Mouse (Mus musculus) olfactory bulb, adult 2 months (tissue): ENCODE measurements at regions not wholly inside any gene's neighbourhood (a gene's known extent, or its start where the extent isn't known, plus 50 kb on each side); places are given as distances from the start of the nearest gene placed in this dataset.

Source experiments
- H3K27ac ChIP-seq: fragments of 200-500 bp; 2 replicates; pipeline ENCODE4 v1.5.1; 2012; ENCODE audit warnings: low read depth, low read length; ENCODE audit not compliant: insufficient read depth
- H3K4me1 ChIP-seq: fragments of 200-500 bp; 2 replicates; pipeline ENCODE4 v1.6.1; 2012; ENCODE audit warnings: low read length; ENCODE audit not compliant: control insufficient read depth, insufficient read depth
- H3K4me3 ChIP-seq: fragments of 200-500 bp; 2 replicates; pipeline ENCODE4 v1.5.1; 2012; ENCODE audit warnings: mild to moderate bottlenecking, low read depth, low read length, moderate library complexity; ENCODE audit not compliant: insufficient read depth
- CTCF ChIP-seq: fragments of 200-500 bp; IDR thresholded peaks from 2 replicates; pipeline ENCODE4 v1.5.1; 2012; ENCODE audit warnings: low read depth, mild to moderate bottlenecking, low read length, moderate library complexity; ENCODE audit not compliant: insufficient read depth
- POLR2A ChIP-seq: fragments of 200-500 bp; IDR thresholded peaks from 2 replicates; pipeline ENCODE4 v1.6.1; 2012; ENCODE audit warnings: mild to moderate bottlenecking, low read depth, low read length, moderate library complexity; ENCODE audit not compliant: insufficient read depth
- WGBS: fragments of 180-500 bp; shearing (Covaris S2); methylation state at CpG from one replicate; pipeline ENCODE4 v1.1.7; 2018; 5-methylcytosine and 5-hydroxymethylcytosine counted together

DNA sequence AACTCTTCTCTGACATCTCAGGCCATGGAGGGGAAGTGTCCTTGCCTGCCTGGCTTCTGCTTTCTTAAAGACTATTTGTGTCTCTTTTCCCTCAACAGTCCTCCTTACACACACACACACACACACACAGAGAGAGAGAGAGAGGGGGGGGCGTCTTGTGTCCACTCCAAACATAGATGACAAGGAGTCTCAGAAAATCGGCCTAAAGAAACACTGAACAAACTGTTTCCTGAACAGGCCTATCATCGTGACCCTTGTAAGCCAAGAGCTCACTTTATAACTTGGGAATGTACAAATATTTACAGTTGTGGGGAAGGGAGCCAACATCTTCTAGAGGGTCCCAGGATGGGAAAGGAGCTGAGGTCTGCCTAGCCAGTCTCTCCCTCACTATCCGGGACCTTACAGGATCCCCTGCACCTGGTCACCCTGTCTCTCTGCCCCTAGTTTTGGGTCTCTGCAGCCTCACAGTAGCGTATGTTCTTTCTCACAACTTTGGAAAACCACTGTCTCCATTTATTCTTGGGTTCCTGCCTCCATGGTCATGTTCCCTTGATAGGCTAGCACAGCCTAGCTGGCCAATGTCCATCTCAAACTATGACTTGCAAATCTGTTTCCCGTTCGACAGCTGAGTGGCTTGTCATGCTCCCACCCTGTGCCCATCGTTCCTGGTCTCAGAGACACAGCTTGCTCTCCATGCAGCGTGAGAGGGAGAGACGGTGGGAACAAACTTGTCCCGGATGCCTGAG lies 204.9 kb upstream of the Tle3 start:
- 87% methylated on average over 11 of the region's 11 CpGs for WGBS
- TF ChIP-seq CTCF (no peak), POLR2A (no peak)
- Histone ChIP-seq H3K4me1 (peaks cover 17% of the 10 kb centered on the region), H3K4me3 (no peak overlapping the region), H3K27ac (no peak overlapping the region)

DNA sequence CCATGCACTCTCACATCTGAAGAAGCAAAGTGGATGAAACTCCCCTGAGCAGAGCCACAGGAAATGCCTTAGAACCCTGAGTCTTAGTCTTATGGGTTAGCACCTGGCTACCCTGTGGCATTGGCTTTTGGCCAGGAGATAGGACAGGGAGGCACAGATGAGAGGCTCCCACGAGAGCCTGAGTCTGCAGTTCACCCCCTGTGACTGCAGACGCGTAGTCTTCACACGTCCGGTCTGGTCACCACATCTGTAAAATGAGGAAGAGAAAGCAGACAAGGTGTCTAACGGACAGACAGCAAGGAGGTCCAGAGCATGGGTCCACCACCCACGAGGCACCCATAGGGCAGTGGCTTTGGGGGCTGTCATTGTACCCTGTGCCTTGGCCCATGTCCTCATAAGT lies 203.2 kb upstream of the Tle3 start:
- H3K4me3 ChIP-seq, result no peak overlapping the region
- WGBS, result 95% methylated on average over 7 of the region's 7 CpGs
- H3K27ac ChIP-seq, result no peak overlapping the region
- no peak for TF ChIP-seq POLR2A
- no peak for TF ChIP-seq CTCF
- peaks cover 6% of the 10 kb centered on the region for H3K4me1 ChIP-seq

DNA sequence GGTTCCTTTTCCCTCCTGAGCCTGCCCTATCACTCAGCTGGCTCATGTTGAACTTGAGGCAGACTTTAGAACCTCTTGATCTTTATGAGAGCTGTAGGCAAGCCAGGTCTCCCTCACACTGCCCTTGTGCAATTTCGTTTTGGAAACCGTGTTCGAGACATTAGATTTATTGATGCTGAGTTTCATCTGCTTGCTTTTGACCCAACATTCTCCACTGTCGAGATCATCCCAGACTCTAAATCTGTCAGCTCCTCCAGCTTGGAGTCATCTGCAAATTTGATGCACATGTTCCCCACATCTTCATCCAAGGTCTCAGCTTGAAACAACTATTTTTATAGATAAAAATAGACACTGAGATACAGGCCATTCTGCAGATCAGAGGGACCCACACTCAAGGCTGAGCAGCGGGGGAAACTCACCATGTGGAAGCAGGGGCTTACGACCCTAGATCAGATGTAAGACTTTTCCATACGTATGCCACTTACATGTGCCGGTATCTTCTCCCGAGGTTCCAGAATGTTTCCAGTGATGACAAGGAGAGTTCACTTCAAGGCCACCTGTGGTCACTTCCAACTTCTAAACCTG lies 202.6 kb upstream of the Tle3 start:
- peaks cover 6% of the 10 kb centered on the region for H3K4me1 ChIP-seq
- no peak for TF ChIP-seq POLR2A
- TF ChIP-seq CTCF, result no peak
- H3K4me3 ChIP-seq, result no peak overlapping the region
- H3K27ac ChIP-seq, result no peak overlapping the region
- WGBS, result 92% methylated on average over 9 of the region's 9 CpGs

DNA sequence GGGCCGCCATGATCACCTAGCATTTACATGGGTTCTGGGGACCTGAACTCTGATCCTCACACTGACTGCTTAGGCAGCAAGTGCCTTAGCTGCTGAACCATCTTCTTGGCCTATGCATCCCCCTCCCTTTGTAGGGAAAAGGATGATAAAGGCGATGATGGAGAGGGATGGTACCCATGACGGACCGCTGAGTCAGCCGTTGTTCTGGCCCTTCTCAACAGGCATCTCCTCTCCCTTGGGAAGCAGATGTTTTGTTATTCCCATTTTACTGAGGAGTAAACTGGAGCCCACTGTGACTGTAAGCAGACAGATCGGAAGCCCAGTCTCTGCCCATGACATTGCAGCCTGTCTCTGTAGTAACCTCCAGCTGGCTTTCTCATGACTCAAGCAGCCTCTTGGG lies 201.2 kb upstream of the Tle3 start:
- TF ChIP-seq POLR2A, result no peak
- TF ChIP-seq CTCF, result no peak
- H3K4me1 ChIP-seq, result no peaks in the 10 kb centered on the region
- no peak overlapping the region for H3K4me3 ChIP-seq
- H3K27ac ChIP-seq, result no peak overlapping the region
- WGBS, result 96% methylated on average over 6 of the region's 6 CpGs

DNA sequence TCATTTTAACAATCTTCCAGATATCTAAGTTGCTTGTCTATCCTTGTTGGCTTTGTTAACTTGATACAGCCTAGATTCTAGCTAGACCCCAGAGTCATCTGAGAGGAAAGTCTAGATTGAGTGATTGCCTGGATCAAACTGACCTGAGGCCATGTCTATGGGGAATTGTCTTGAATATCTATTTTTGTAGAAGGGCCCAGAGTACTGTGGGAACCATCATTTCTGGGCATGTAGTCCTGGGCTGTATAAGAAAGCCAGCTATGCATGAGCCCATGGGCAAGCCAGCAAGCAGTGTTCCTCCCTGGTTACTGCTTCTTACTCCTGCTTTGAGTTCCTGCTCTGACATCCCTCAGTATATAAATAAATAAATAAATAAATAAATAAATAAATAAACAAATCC lies 199.7 kb upstream of the Tle3 start:
- Histone ChIP-seq H3K27ac (no peak overlapping the region), H3K4me3 (no peak overlapping the region), H3K4me1 (no peaks in the 10 kb centered on the region)
- TF ChIP-seq POLR2A, result no peak
- no peak for TF ChIP-seq CTCF

DNA sequence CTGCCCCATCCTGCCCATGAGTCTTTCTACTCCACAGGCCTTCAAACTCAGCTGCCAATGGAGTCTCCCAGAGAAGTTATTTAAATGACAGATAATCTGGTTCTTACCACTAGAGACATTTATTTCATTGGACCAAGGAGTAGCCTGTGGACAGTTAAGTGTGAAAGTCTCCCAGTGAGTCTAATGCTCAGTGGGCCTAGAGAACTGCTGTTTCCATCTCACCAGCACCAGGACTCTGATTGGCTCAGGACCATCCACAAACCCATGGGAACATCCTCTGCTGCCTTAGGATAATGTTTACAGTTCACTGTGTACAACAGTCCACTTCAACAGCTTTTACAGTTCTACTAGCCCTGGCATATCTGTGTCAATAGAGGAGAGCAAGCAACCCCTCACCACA lies 198.6 kb upstream of the Tle3 start:
- H3K4me3 ChIP-seq, result no peak overlapping the region
- TF ChIP-seq CTCF, result no peak
- no peak for TF ChIP-seq POLR2A
- H3K4me1 ChIP-seq, result no peaks in the 10 kb centered on the region
- no peak overlapping the region for H3K27ac ChIP-seq

DNA sequence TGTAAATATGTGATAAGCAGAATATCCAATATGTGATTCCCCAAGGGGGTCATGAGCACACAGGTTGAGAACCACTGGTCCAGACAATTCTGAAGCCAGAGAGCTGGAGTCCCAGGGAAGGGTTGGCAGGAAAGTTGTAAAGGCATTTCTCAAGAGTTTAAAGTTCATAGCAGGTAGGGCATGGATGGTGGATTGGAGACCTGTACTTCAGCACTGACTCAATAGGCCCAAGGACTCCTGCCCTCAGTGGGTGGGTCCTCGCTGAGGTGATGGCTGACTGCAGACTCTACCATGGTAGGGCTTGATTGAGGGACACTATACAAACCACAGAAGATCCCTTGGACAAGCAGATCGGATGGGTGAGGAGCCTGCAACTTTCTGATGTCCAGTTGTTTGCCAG lies 196.8 kb upstream of the Tle3 start:
- Histone ChIP-seq H3K4me1 (no peaks in the 10 kb centered on the region), H3K4me3 (no peak overlapping the region), H3K27ac (no peak overlapping the region)
- WGBS, result 97% methylated on average over 2 of the region's 2 CpGs
- TF ChIP-seq CTCF, result no peak
- no peak for TF ChIP-seq POLR2A

DNA sequence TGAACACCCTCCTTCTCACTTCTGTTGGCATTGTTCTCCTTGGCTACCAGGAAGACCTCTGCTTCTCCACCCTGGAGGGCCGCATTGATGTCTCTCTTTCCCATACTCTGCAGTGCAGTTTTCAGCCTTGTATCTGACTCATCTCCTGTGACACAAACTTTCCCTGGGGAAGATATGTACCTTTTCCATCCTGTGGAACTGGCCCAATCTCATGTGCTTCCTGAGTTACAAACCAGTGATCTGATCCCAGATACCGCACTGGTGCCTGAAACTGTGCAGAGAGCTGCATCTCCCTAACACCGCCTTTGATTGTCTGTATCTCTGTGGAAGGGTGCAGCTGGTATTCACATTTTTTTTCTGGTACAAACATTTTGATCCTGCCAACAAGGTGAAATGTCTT lies 195.3 kb upstream of the Tle3 start:
- TF ChIP-seq POLR2A, result no peak
- no peak for TF ChIP-seq CTCF
- Histone ChIP-seq H3K27ac (no peak overlapping the region), H3K4me1 (no peaks in the 10 kb centered on the region), H3K4me3 (no peak overlapping the region)
- 97% methylated on average over 3 of the region's 3 CpGs for WGBS

DNA sequence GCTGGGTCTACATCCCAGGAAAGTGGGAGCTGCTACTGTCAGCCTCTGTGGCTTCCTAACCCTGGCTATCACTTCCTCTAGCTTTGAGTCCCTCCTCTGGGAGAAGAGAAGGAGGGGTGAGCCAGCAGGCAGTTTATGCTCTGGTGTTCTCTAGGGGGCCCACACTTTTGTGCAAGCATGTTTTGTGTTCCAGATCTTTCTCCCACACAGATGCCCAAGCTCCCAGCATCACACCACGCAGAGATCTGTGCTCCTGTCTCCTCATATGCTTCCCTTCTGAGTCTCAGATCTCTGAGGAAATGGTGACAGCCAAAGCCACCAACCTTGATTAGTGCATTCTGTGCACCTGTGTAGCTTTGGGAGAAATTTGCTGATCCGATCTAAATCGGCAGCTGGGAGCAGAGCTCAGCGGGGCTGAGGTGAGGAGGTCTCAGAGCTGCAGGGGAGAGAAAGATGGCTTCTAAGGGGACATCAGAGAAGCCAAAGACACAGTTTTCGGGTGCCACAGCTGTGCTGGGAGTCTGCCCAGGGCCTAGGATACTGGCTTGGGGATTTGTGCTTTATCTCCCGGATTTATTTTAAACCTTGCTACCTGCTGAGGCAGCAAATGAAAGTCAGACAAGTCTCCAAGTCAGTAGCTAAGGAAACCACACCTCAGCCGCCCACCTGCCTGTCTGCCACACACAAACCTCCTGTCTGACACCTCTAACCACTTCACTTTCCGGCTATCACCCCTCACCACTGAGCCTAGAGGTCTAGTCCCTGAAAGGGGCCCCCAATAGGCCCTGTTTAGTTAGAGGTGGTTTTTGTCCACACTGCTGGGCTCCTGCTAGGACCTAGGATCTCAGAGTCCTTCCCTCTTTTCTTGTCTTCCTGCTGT lies 185.4 kb upstream of the Tle3 start:
- Histone ChIP-seq H3K27ac (no peak overlapping the region), H3K4me1 (no peaks in the 10 kb centered on the region), H3K4me3 (no peak overlapping the region)
- 85% methylated on average over 8 of the region's 8 CpGs for WGBS
- TF ChIP-seq CTCF, result no peak
